Mouse (Mus musculus) bone marrow macrophage, adult 2 months (primary cell): ENCODE data around the gene Card19. TPM values are rescaled to one million over a fixed set of nuclear protein-coding genes. Genes with fewer than 3 reads are reported as not detected.

Experiments used
- H3K27ac ChIP-seq: 2 replicates; pipeline ENCODE4 v1.5.1; 2012; ENCODE audit warnings: low read depth, low read length; ENCODE audit not compliant: insufficient read depth
- H3K4me1 ChIP-seq: 2 replicates; pipeline ENCODE4 v1.6.1; 2012; ENCODE audit warnings: low read length; ENCODE audit not compliant: control insufficient read depth, insufficient read depth
- H3K4me3 ChIP-seq: 2 replicates; pipeline ENCODE4 v1.5.1; 2012; ENCODE audit warnings: mild to moderate bottlenecking, low read length, moderate library complexity; ENCODE audit not compliant: insufficient read depth
- CTCF ChIP-seq: IDR thresholded peaks from 2 replicates; pipeline ENCODE4 v1.5.1; 2012; ENCODE audit warnings: low read depth, mild to moderate bottlenecking, low read length, moderate library complexity
- POLR2A ChIP-seq: IDR thresholded peaks from 2 replicates; pipeline ENCODE4 v1.6.1; 2012; ENCODE audit warnings: mild to moderate bottlenecking, low read depth, low read length, borderline replicate concordance
- polyA plus RNA-seq: library from polyadenylated mRNA; stranded (reverse); fragments of >200 nt; gene quantifications from 2 replicates; pipeline ENCODE4 v1.2.4, GENCODE M21; 2012; ENCODE audit not compliant: missing spikeins, insufficient read depth, insufficient read length

Gene Card19
- polyA plus RNA-seq, 1 experiment: 261 TPM

DNA sequence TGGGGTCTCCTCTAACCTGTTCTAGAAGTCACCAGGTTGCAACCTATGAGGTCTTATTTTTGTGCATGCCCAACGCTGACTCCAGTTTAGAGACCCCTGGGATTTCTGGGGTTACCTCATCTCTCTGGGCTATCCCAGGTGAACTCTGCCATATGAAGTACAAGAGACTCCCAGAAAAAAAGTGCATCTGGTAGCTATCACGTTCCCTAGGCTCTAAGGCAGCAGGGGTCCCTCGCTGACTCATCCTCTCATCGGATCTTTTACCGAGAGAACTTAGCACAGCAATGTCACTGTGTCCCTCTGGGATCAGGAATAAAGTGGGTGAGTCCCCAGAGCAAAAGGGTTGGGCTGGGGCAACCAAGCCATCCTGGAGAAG lies 721 bp downstream of the Card19 start:
- TF ChIP-seq POLR2A (no peak), CTCF (no peak)
- peak overlapping the region; percentile 62 for H3K27ac ChIP-seq
- H3K4me1 ChIP-seq: peaks cover 39% of the 10 kb centered on the region
- peak overlapping the region; percentile 77 for H3K4me3 ChIP-seq

DNA sequence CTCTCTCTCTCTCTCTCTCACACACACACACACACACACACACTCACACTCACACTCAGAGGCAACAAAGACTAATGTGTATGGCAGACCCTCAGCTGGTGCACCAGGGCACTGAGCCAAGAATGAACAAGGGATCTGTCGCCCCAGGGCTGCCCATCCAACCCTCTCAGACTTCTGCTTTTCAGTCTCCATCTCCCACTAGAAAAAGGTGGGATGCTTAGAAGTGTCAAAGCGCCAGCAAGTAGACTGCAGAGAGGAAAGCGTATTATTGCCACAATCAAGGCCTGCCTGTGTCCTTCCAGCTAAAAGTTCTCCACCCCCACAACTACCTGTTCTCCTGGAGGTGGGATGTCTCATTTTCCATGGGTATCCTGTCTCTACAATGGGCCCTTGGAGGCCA lies 1.4 kb downstream of the Card19 start:
- peak overlapping the region; percentile 86 for H3K27ac ChIP-seq
- TF ChIP-seq POLR2A: no peak
- TF ChIP-seq CTCF: no peak
- peaks cover 39% of the 10 kb centered on the region for H3K4me1 ChIP-seq
- H3K4me3 ChIP-seq: peak overlapping the region; percentile 77

DNA sequence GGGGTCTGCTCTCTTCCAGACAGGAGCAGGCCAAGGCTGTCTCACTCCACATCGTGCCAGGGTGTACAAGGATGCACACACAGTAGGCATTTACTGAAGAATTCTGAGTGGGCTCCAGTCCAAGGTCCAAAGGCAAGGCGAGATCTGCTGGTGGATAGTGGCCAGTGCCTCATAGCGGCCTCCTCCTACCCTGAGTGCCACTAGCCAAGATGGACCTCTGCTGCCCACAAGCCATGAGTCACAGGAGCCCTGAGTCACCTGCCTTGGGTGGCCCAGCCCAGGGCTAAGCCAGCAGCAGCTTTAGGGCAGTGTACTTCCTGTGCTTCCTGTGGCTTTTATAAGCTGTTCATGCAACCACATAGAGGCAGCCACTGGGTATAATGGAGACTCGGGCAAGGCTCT lies 2.3 kb downstream of the Card19 start:
- H3K4me1 ChIP-seq: peaks cover 39% of the 10 kb centered on the region
- TF ChIP-seq POLR2A: no peak
- TF ChIP-seq CTCF: no peak
- peak overlapping the region; percentile 86 for H3K27ac ChIP-seq
- peak overlapping the region; percentile 77 for H3K4me3 ChIP-seq

DNA sequence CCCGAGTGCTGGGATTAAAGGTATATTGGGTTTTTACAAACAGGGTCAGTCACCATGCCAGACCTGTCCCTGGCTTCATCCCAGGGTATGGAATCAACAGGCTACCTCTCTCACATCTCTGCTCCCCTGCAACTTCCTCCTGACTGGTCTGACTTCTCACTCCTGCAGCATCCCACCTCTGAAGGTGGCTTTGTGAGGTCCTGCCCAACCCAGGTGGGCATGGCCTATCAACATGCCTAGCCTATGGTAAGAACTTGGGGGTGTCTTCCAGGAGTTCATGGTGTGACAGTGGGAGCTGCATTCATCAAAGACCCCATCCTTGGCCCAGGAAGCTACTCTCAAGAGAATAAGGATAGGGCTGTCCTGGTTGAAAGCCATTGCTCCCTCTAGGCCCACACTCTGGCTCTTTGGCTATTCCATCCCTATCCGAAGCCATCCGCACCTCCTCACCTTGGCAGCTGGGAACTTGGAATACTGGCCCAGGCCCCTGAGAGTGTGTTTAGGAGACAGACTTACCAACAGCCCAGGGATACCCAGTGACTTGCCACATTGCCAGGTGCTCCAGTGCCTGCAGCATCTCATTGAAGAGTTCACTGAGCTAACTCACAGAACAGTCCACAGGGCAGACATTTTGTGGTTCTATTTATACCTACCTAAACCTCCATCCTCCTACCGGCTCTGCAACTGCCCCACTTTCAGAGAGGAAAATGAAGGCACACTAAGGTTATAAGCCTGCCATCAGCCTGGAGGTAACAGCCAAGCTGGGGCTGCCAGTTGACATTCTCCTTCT lies 2.9 kb downstream of the Card19 start:
- no peak for TF ChIP-seq CTCF
- TF ChIP-seq POLR2A: no peak
- Histone ChIP-seq H3K4me3 (peak overlapping the region; percentile 77), H3K27ac (peak overlapping the region; percentile 86), H3K4me1 (peaks cover 41% of the 10 kb centered on the region)

DNA sequence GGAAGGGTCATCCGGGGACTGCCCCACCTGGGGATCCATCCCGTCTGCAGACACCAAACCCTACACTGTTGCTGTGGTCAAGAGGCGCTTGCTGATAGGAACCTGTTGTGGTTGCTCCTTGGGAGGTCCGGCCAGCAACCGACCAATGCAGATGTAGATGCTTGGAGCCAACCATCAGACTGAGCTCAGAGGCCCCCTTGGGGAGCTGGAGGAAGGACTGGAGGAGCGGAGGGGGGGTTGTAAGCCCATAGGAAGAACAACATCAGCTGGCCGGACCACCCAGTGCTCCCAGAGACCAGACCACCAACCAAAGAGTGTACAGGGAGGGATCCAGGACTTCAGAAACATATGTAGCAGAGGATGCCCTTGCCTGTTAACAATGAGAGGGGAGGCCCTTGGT lies 6.5 kb downstream of the Card19 start:
- TF ChIP-seq CTCF (no peak), POLR2A (no peak)
- H3K27ac ChIP-seq: no peak overlapping the region
- peaks cover 52% of the 10 kb centered on the region for H3K4me1 ChIP-seq
- H3K4me3 ChIP-seq: no peak overlapping the region

DNA sequence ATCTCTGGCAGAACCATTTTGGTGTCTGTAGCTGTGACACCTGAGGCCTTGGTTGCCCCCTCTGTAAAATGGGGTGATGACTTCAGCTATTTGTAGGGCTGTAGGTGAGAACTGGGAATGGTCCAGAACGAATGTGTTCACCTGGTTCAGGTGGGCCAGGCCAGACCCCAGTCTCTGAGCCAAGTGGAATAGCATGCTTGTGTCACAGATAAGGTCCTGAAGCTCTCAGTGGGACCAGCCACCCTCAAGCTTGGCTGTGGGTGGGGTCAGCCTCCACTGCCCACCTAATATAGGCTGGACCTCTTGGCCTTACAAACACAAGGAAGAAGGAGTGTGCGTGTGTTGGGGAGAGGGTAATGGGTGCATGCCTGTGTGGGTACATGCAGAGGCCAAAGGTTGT lies 9.5 kb downstream of the Card19 start:
- Histone ChIP-seq H3K27ac (peak overlapping the region; percentile 40; the same call in 1 of the 2 replicates), H3K4me3 (no peak overlapping the region), H3K4me1 (peaks cover 50% of the 10 kb centered on the region)
- TF ChIP-seq POLR2A (no peak), CTCF (no peak)

DNA sequence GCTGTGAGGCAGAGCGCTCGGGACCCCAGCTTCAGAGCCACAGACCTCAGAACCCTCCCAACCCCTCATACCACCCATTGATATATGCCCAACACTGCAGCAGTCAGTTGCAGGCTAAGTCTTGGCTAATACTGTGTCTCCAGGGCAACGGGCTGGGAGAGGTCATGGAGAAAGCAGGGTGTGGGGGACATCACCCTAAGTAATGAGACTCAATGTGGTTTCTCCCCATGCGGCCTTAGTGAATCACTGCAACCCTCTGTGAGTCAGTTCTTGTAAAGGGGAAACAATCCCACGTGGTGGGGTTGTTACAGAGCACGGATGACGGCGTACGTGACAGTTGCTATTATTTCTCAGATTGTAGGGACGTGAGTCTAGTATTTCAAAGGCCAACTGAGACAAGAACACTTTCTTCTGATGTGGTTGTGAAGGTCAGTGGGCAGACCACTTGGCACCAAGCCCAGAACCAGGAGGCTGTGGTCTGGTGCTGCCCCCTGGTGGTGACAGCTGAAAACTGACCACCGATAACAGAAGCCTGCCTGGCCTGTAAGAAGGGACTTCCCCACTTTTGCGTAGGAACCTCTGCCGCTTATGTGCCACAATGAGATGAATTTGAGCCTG lies 10.3 kb downstream of the Card19 start:
- Histone ChIP-seq H3K27ac (peak overlapping the region; percentile 59), H3K4me1 (peaks cover 50% of the 10 kb centered on the region), H3K4me3 (no peak overlapping the region)
- no peak for TF ChIP-seq POLR2A
- peak; percentile 93 for TF ChIP-seq CTCF

DNA sequence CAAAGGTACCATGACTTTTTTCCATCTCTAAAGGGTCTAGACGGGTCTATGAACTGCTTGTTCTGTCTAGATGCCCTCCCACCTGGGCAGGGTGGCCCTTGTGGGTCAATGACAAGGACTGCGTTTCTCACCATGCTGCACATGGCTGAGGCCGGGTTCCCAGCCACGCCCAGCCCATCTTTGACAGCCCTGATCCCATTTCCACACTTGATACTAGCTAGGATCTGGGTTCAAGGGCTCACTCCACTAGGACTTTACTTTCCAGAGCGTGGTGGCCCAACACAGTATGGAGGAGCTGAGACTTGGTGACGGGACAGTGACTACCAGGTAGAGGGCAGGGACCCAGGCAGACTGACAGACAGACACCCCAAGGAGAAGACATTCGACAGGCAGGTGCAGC lies 13.3 kb downstream of the Card19 start:
- no peak overlapping the region for H3K27ac ChIP-seq
- peaks cover 71% of the 10 kb centered on the region for H3K4me1 ChIP-seq
- no peak for TF ChIP-seq POLR2A
- no peak for TF ChIP-seq CTCF
- no peak overlapping the region for H3K4me3 ChIP-seq

DNA sequence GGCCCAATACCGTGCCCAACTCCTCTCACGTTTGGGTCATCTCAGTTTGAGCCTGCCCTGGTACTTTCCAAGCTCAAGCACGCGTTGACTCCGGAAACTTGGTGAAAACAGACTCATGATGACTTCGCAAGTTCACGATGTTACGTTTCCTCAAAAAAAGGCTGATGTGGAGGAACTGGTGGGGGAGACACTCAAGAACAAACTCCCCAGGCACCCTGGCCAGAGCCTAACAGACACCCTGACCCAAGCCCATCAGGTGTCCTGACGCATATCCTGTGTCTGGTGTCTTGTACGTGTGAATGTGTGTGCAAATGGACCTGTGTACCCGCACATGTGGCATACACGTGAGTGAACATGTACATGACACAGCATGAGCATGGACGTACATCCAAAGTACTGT lies 15.1 kb downstream of the Card19 start:
- Histone ChIP-seq H3K4me1 (peaks cover 80% of the 10 kb centered on the region), H3K27ac (peak overlapping the region; percentile 90)

DNA sequence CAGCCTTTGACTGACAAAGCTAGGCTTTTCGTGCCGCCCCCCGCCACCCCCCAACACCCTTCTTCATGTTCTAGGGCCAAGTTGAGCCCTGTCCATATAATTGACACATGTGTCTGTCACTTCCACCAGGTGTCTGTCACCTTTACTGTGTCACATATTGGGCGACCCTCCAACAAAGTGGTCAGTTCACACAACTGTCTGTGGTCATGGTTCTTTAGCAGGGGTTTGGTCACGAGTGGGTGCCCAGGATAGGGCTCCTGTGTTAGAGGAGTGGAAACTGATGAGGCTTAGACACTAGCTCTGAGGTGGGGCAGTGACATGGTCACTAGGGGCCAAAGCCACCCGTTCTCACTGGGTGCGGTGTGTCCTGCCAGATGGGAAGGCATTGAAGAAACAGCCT lies 15.9 kb downstream of the Card19 start:
- H3K4me3 ChIP-seq: no peak overlapping the region
- H3K4me1 ChIP-seq: peaks cover 82% of the 10 kb centered on the region
- H3K27ac ChIP-seq: peak overlapping the region; percentile 90
- TF ChIP-seq CTCF (no peak), POLR2A (no peak)

More for the DNA sequence above, 15.1 kb downstream of the Card19 start:
- no peak overlapping the region for H3K4me3 ChIP-seq
- TF ChIP-seq POLR2A: no peak
- TF ChIP-seq CTCF: no peak
